Mouse (Mus musculus) embryonic fibroblast, embryonic 13.5 days (primary cell): ENCODE results near the gene Sema4a.

ENCODE experiments used
- CTCF ChIP-seq: IDR thresholded peaks from 2 replicates; pipeline ENCODE4 v1.5.1; 2011; ENCODE audit warnings: mild to moderate bottlenecking, control low read depth, low read length, moderate library complexity, borderline replicate concordance; ENCODE audit not compliant: insufficient read depth
- POLR2A ChIP-seq: IDR thresholded peaks from 2 replicates; pipeline ENCODE4 v1.6.1; 2011; ENCODE audit warnings: low read depth, mild to moderate bottlenecking, control low read depth, low read length, moderate library complexity

DNA sequence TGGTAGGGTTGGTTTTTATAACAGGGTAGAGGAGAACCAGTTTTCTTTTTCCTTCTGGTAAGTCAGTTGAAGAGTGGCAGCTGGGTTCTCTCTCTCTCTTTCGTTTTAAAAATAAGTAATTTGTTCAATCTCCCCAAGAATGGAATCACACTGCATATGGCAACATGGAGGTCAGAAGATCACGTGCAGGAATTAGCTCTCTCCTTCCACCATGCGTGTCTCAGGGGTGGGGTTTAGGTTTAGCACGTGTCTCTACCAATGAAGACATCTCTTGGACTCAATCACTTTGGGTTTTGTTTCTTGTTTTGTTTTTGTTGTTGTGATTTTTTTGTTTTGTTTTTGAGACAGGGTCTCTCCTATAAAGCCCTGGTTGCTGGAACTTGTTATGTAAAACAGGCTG lies 18.8 kb upstream of the Sema4a start:
- no peak for TF ChIP-seq CTCF
- no peak for TF ChIP-seq POLR2A
